Mouse (Mus musculus): ENCODE results near the gene Lrrc4b.

GRCm38 (mm10) chr7:44460767-44461502 lies 32.1 kb downstream of the Lrrc4b start:
- no peak for TF ChIP-seq CTCF (IDR thresholded peaks at IDR 0.05; ENCODE audit: low read depth)
- TF ChIP-seq EP300 (IDR thresholded peaks at IDR 0.05; ENCODE audit: low read depth), result no peak
